Mouse (Mus musculus): ENCODE measurements around the gene Esyt1.

GRCm38 (mm10) chr10:128516677-128517076 is 9.0 kb downstream of the Esyt1 start:
- TF ChIP-seq CTCF (IDR thresholded peaks at IDR 0.05; ENCODE audit: insufficient read depth, low read depth, low read length) (no peak), POLR2A (IDR thresholded peaks at IDR 0.05; ENCODE audit: insufficient read depth, low read depth, low read length) (no peak)

Data from olfactory bulb, adult 2 months (tissue).